ENCODE assay signal across 25 mouse cellular contexts in the genomic region with DNA sequence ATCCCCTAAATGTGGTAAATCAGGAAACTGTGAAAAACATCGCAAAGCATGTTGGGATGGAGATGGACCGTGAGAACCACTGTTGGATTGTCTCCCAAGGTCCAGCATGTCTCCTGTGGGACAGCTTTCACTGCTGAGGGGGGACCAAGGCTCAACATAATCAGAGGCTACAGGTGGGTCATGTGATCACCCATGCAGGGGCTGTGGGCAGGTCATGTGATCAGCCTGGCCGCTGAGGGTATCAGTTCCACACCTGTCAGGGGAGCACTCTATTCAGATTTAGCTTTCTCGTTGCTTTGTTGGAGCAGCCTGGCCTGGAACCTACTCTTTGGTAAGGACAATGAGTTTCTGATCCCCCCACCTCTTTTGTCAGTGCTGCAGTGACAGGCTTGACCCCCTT. TPM values are rescaled to one million over a fixed set of nuclear protein-coding genes. Genes with fewer than 3 reads are reported as not detected.
DNase-seq lines count a peak whose midpoint lies in the region; ATAC-seq and TF ChIP-seq lines count a peak whose summit lies in the region.
"Had no signal": no experiment of that assay in that cellular context is flagged by ENCODE, and none has a peak within 500 bp of the region (broad histone marks: within the 10 kb centered on the region; RNA-seq: fewer than 3 reads in every experiment).

No protein-coding gene starts in this region.

- no peak for DNase-seq in liver, embryonic 11.5 days (ENCODE audit: low spot score)
- DNase-seq in A20 (ENCODE audit: low read depth, low spot score) (peak; percentile 19), CH12.LX (ENCODE audit: extremely low read depth) (peak; percentile 39)
- no peak for DNase-seq in lung, postnatal 0 days (ENCODE audit: low spot score)
- no peak for DNase-seq in limb, embryonic 10.5 days (ENCODE audit: low spot score)
- DNase-seq: adrenal gland, adult 2 months; adrenal gland, postnatal 14 days; cerebellum, adult 11 months; cerebellum, adult 2 months; cerebellum, adult 9-11 months; cerebellum, postnatal 25 days; gastrocnemius, postnatal 25 days; heart, adult 18-20 months; heart, postnatal 10 days; heart, postnatal 36 days had no signal

- no peak overlapping the region for H3K4me3 ChIP-seq in liver, embryonic 15.5 days (replicated peaks)
- H3K4me3 ChIP-seq in liver, embryonic 11.5 days (ENCODE audit: low read depth, low read length) = no peak overlapping the region
- no peak overlapping the region for H3K4me3 ChIP-seq in CH12.LX (replicated peaks in 1 of 3; ENCODE audit: low read depth in 2 of 3, low read length in 2 of 3, poor library complexity in 1 of 3)
- H3K4me3 ChIP-seq in lung, postnatal 0 days (ENCODE audit: low read depth, low read length) = no peak overlapping the region
- no peak overlapping the region for H3K4me3 ChIP-seq in limb, embryonic 10.5 days
- H3K4me3 ChIP-seq: embryonic facial prominence, embryonic 10.5 days; embryonic facial prominence, embryonic 13.5 days; erythroblast, embryonic 14.5 days; forebrain, embryonic 12.5 days; forebrain, embryonic 15.5 days; heart, embryonic 12.5 days; heart, embryonic 15.5 days; hindbrain, embryonic 12.5 days; hindbrain, embryonic 15.5 days had no signal

- no peaks in the 10 kb centered on the region for H3K79me2 ChIP-seq in CH12.LX (replicated peaks; ENCODE audit: control insufficient read depth, extremely low read depth, insufficient read depth, poor library complexity, severe bottlenecking)

- H3K9ac ChIP-seq in liver, embryonic 15.5 days = no peak overlapping the region
- no peak overlapping the region for H3K9ac ChIP-seq in liver, embryonic 11.5 days (ENCODE audit: low read depth, low read length)
- no peak overlapping the region for H3K9ac ChIP-seq in CH12.LX (ENCODE audit: insufficient read depth, low read depth)
- no peak overlapping the region for H3K9ac ChIP-seq in lung, postnatal 0 days (replicated peaks; ENCODE audit: low read depth)
- H3K9ac ChIP-seq: embryonic facial prominence, embryonic 13.5 days; forebrain, embryonic 12.5 days; forebrain, embryonic 15.5 days; heart, embryonic 12.5 days; heart, embryonic 15.5 days; hindbrain, embryonic 12.5 days; hindbrain, embryonic 15.5 days had no signal

- 78% methylated on average over 4 of the region's 4 CpGs for WGBS in liver, embryonic 15.5 days (ENCODE audit: insufficient replicate concordance)
- WGBS in liver, embryonic 11.5 days = 83% methylated on average over 4 of the region's 4 CpGs
- 82% methylated on average over 4 of the region's 4 CpGs for WGBS in lung, postnatal 0 days
- 92% methylated on average over 4 of the region's 4 CpGs for WGBS in limb, embryonic 10.5 days

- no peak for TF ChIP-seq POLR2A in CH12.LX (IDR thresholded peaks at IDR 0.05; ENCODE audit: low read depth, low read length)

- no peaks in the 10 kb centered on the region for H3K27me3 ChIP-seq in liver, embryonic 15.5 days
- H3K27me3 ChIP-seq in liver, embryonic 11.5 days (replicated peaks; ENCODE audit: control insufficient read depth, insufficient read depth, low read length) = no peaks in the 10 kb centered on the region
- H3K27me3 ChIP-seq in CH12.LX (replicated peaks) = no peaks in the 10 kb centered on the region
- no peaks in the 10 kb centered on the region for H3K27me3 ChIP-seq in lung, postnatal 0 days (replicated peaks; ENCODE audit: insufficient read depth, low read length)
- H3K27me3 ChIP-seq in limb, embryonic 10.5 days (ENCODE audit: low read depth, poor library complexity, severe bottlenecking) = no peaks in the 10 kb centered on the region
- H3K27me3 ChIP-seq: embryonic facial prominence, embryonic 13.5 days; forebrain, embryonic 12.5 days; forebrain, embryonic 15.5 days; heart, embryonic 12.5 days; heart, embryonic 15.5 days; hindbrain, embryonic 12.5 days; hindbrain, embryonic 15.5 days had no signal

- peak overlapping the region; percentile 65 for H3K27ac ChIP-seq in liver, embryonic 15.5 days (replicated peaks)
- no peak overlapping the region for H3K27ac ChIP-seq in liver, embryonic 11.5 days (ENCODE audit: low read depth, low read length)
- no peak overlapping the region for H3K27ac ChIP-seq in CH12.LX (ENCODE audit: insufficient read depth, low read depth)
- H3K27ac ChIP-seq in lung, postnatal 0 days (ENCODE audit: low read length) = no peak overlapping the region
- H3K27ac ChIP-seq in limb, embryonic 10.5 days = no peak overlapping the region
- H3K27ac ChIP-seq: embryonic facial prominence, embryonic 10.5 days; embryonic facial prominence, embryonic 13.5 days; forebrain, embryonic 12.5 days; forebrain, embryonic 15.5 days; heart, embryonic 15.5 days; hindbrain, embryonic 12.5 days; hindbrain, embryonic 15.5 days had no signal

- no peaks in the 10 kb centered on the region for H3K36me3 ChIP-seq in liver, embryonic 15.5 days (replicated peaks)
- H3K36me3 ChIP-seq in liver, embryonic 11.5 days (ENCODE audit: control insufficient read depth, insufficient read depth, low read length) = no peaks in the 10 kb centered on the region
- peaks cover 0 to 25% of the 10 kb centered on the region in 2 experiments for H3K36me3 ChIP-seq in CH12.LX (replicated peaks in 1 of 2; ENCODE audit: control insufficient read depth in 1 of 2, insufficient read depth in 1 of 2, low read length in 1 of 2)
- no peaks in the 10 kb centered on the region for H3K36me3 ChIP-seq in lung, postnatal 0 days (ENCODE audit: insufficient read depth, low read length)
- 0 out of 2 replicates have a peak, but pooled peaks cover 7% of the 10 kb centered on the region for H3K36me3 ChIP-seq in limb, embryonic 10.5 days
- H3K36me3 ChIP-seq: embryonic facial prominence, embryonic 13.5 days; forebrain, embryonic 15.5 days; heart, embryonic 15.5 days; hindbrain, embryonic 15.5 days had no signal

- in situ Hi-C loops in CH12.LX (cut with MboI; ENCODE audit: low pct_ligation_motif_present, low pct_unique_long_range_greater_than_20kb, low sequenced_read_pairs) = no loop called here

- dilution Hi-C loops in CH12.LX (cut with MboI; ENCODE audit: extremely low pct_ligation_motif_present, extremely low pct_unique_long_range_greater_than_20kb, low sequenced_read_pairs) = no loop called here

- no peaks in the 10 kb centered on the region for H3K9me3 ChIP-seq in liver, embryonic 15.5 days (replicated peaks)
- H3K9me3 ChIP-seq in liver, embryonic 11.5 days (ENCODE audit: control insufficient read depth, low read length) = no peaks in the 10 kb centered on the region
- no peaks in the 10 kb centered on the region for H3K9me3 ChIP-seq in CH12.LX (replicated peaks; ENCODE audit: low read length)
- no peaks in the 10 kb centered on the region for H3K9me3 ChIP-seq in lung, postnatal 0 days (ENCODE audit: low read length)
- H3K9me3 ChIP-seq in limb, embryonic 10.5 days (replicated peaks) = no peaks in the 10 kb centered on the region
- H3K9me3 ChIP-seq: embryonic facial prominence, embryonic 13.5 days; forebrain, embryonic 12.5 days; forebrain, embryonic 15.5 days; heart, embryonic 15.5 days; hindbrain, embryonic 12.5 days; hindbrain, embryonic 15.5 days had no signal

- TF ChIP-seq EP300 in CH12.LX (IDR thresholded peaks at IDR 0.05; ENCODE audit: low read length) = 0 out of 2 replicates have a peak, but pooled peaks have one; percentile 31
- no peak for TF ChIP-seq EP300 in lung, postnatal 0 days (IDR thresholded peaks at IDR 0.05)

- no peak overlapping the region for H3K4me2 ChIP-seq in liver, embryonic 15.5 days
- H3K4me2 ChIP-seq in liver, embryonic 11.5 days = no peak overlapping the region
- peak overlapping the region; percentile 0; the same call in 1 of the 2 replicates for H3K4me2 ChIP-seq in CH12.LX (ENCODE audit: insufficient read depth, low read depth, poor library complexity, severe bottlenecking)
- H3K4me2 ChIP-seq in lung, postnatal 0 days (replicated peaks; ENCODE audit: low read depth, low read length) = no peak overlapping the region
- H3K4me2 ChIP-seq: embryonic facial prominence, embryonic 13.5 days; forebrain, embryonic 12.5 days; forebrain, embryonic 15.5 days; heart, embryonic 12.5 days; heart, embryonic 15.5 days; hindbrain, embryonic 12.5 days; hindbrain, embryonic 15.5 days had no signal

- no peak for ATAC-seq in liver, embryonic 15.5 days (ENCODE audit: insufficient read depth)
- ATAC-seq in liver, embryonic 11.5 days (replicated peaks; ENCODE audit: low FRiP score) = no peak
- no peak for ATAC-seq in lung, postnatal 0 days
- ATAC-seq: forebrain, embryonic 15.5 days had no signal

- peaks cover 31% of the 10 kb centered on the region for H3K4me1 ChIP-seq in liver, embryonic 15.5 days (replicated peaks)
- peaks cover 14% of the 10 kb centered on the region; the same call in 1 of the 2 replicates for H3K4me1 ChIP-seq in liver, embryonic 11.5 days (replicated peaks; ENCODE audit: control insufficient read depth, insufficient read depth, low read length)
- H3K4me1 ChIP-seq in CH12.LX (ENCODE audit: control insufficient read depth in 1 of 2, insufficient read depth in 2 of 2) = peaks cover 16 to 42% of the 10 kb centered on the region in 2 experiments
- no peaks in the 10 kb centered on the region for H3K4me1 ChIP-seq in lung, postnatal 0 days (ENCODE audit: insufficient read depth, low read depth, low read length)
- H3K4me1 ChIP-seq in limb, embryonic 10.5 days = peaks cover 31% of the 10 kb centered on the region

- TF ChIP-seq RAD21 in CH12.LX (IDR thresholded peaks at IDR 0.05; ENCODE audit: low read depth, low read length) = no peak

- TF ChIP-seq CTCF in CH12.LX (conservative IDR thresholded peaks at IDR 0.05 in 1 of 2, IDR thresholded peaks at IDR 0.05 in 1 of 2; ENCODE audit: low read depth in 2 of 2, low read length in 2 of 2) = no peak
- no peak for TF ChIP-seq CTCF in lung, postnatal 0 days (IDR thresholded peaks at IDR 0.05)

TF ChIP-seq in CH12.LX, 34 proteins besides CTCF, POLR2A, EP300 and RAD21 (continues in another document):
- TF ChIP-seq SIN3A (IDR thresholded peaks at IDR 0.05; ENCODE audit: low read length) (no peak), RCOR1 (conservative IDR thresholded peaks at IDR 0.05; ENCODE audit: low read depth, low read length) (no peak), ZNF384 (IDR thresholded peaks at IDR 0.05; ENCODE audit: low read depth, low read length) (no peak), USF1 (IDR thresholded peaks at IDR 0.05; ENCODE audit: low read depth, low read length) (peak; percentile 82), BHLHE40 (IDR thresholded peaks at IDR 0.05; ENCODE audit: low read depth, low read length) (peak; percentile 79), NELFE (IDR thresholded peaks at IDR 0.05; ENCODE audit: low read depth, low read length) (no peak), ZMIZ1 (IDR thresholded peaks at IDR 0.05; ENCODE audit: low read depth, low read length) (no peak), CHD2 (IDR thresholded peaks at IDR 0.05; ENCODE audit: low read length) (no peak)

RNA-seq across cellular contexts. Expression of a gene that starts 18.4 kb away (rescaled TPM):
- 7.7 and 8.0 TPM in 2 replicates for polyA plus RNA-seq in liver, embryonic 15.5 days (2015; fragmentation: Nextera tagmentation; extraction: Ambion mirVana)
- 8.5 and 11.1 TPM in 2 replicates for polyA plus RNA-seq in liver, embryonic 11.5 days (2014; fragmentation: Nextera tagmentation; extraction: Ambion mirVana)
- total RNA-seq in CH12.LX (2012; rRNA removed) (25.1 and 27.6 TPM in 2 replicates), CH12.LX (2014; rRNA removed) (84.7 and 92.0 TPM in 2 replicates)
- polyA plus RNA-seq in CH12.LX (2012; ENCODE audit: insufficient read length, low read depth) = 46.2 and 54.9 TPM in 2 replicates
- 11.8 and 14.3 TPM in 2 replicates for polyA plus RNA-seq in lung, postnatal 0 days (2015; fragmentation: Nextera tagmentation; extraction: Ambion mirVana)
- polyA plus RNA-seq in limb, embryonic 10.5 days (2016; fragmentation: Nextera tagmentation; extraction: Ambion mirVana) = 14.6 and 16.0 TPM in 2 replicates
- polyA plus RNA-seq: erythroblast, embryonic 14.5 days had no signal

Comparison
In these comparisons a context has a peak if more than half of its experiments do, and no peak if none do; other contexts are left out.
1. DNase-seq: peak in A20 (single experiment) and CH12.LX (single experiment); none in liver, embryonic 11.5 days (single experiment), lung, postnatal 0 days (single experiment) and limb, embryonic 10.5 days (single experiment).